Comparison of ENCODE assay signal across 8 mouse cellular contexts in genomic region chr7:141460391-141461113, GRCm38 (mm10). TPM values are rescaled to one million over a fixed set of nuclear protein-coding genes. Genes with fewer than 3 reads are reported as not detected.
DNase-seq lines count a peak whose midpoint lies in the region; ATAC-seq and TF ChIP-seq lines count a peak whose summit lies in the region.

Gene Cracr2b, plus strand, starts transcription at chr7:141461094.

- TF ChIP-seq CTCF in lung, adult 2 months (IDR thresholded peaks at IDR 0.05; ENCODE audit: insufficient read depth, low read length), result no peak

- peak; percentile 80 for DNase-seq in layer of hippocampus, adult 9-11 months
- no peak for DNase-seq in layer of hippocampus, postnatal 36 days
- DNase-seq in heart, postnatal 25 days (ENCODE audit: low spot score), result no peak
- DNase-seq in lung, adult 2 months, result peak; percentile 71
- no peak for DNase-seq in frontal cortex, postnatal 25 days (ENCODE audit: low spot score in 2 of 2)
- DNase-seq in B cell, adult 2 months, result no peak

- H3K4me2 ChIP-seq in embryonic facial prominence, embryonic 15.5 days (replicated peaks), result peak within 1 kb of the TSS; percentile 64
- H3K4me2 ChIP-seq in stomach, embryonic 15.5 days, result peak within 1 kb of the TSS; percentile 82

- intact Hi-C loops in heart, postnatal 25 days (cut with DNase I), result no loop called here

- 54% methylated on average over 15 of the region's 15 CpGs for WGBS in embryonic facial prominence, embryonic 15.5 days
- WGBS in lung, adult 2 months, result 33% methylated on average over 15 of the region's 15 CpGs
- 52% methylated on average over 15 of the region's 15 CpGs for WGBS in stomach, embryonic 15.5 days

- peak; percentile 76; the same call in 1 of the 2 replicates for TF ChIP-seq POLR2A in lung, adult 2 months (IDR thresholded peaks at IDR 0.05; ENCODE audit: borderline replicate concordance, extremely low read depth, low read depth, low read length)

- H3K9me3 ChIP-seq in embryonic facial prominence, embryonic 15.5 days (replicated peaks), result no peaks in the 10 kb centered on the region
- no peaks in the 10 kb centered on the region for H3K9me3 ChIP-seq in stomach, embryonic 15.5 days

- 0 out of 2 replicates have a peak within 1 kb of the TSS, but pooled peaks have one; percentile 26 for H3K9ac ChIP-seq in embryonic facial prominence, embryonic 15.5 days
- H3K9ac ChIP-seq in stomach, embryonic 15.5 days, result peak within 1 kb of the TSS; percentile 37

- peaks cover 31% of the 10 kb centered on the region for H3K4me1 ChIP-seq in embryonic facial prominence, embryonic 15.5 days
- peaks cover 34% of the 10 kb centered on the region for H3K4me1 ChIP-seq in lung, adult 2 months (ENCODE audit: control insufficient read depth, insufficient read depth, low read length)
- peaks cover 56% of the 10 kb centered on the region for H3K4me1 ChIP-seq in stomach, embryonic 15.5 days

- no peak for ATAC-seq in embryonic facial prominence, embryonic 15.5 days (ENCODE audit: insufficient number of reproducible peaks, low FRiP score, low TSS enrichment, low read depth)
- no peak for ATAC-seq in stomach, embryonic 15.5 days (ENCODE audit: insufficient read depth, low FRiP score, low read depth)

- 0 out of 2 replicates have a peak, but pooled peaks cover 7% of the 10 kb centered on the region for H3K36me3 ChIP-seq in embryonic facial prominence, embryonic 15.5 days
- H3K36me3 ChIP-seq in stomach, embryonic 15.5 days, result 0 out of 2 replicates have a peak, but pooled peaks cover 4% of the 10 kb centered on the region

- H3K27ac ChIP-seq in embryonic facial prominence, embryonic 15.5 days (replicated peaks), result no peak within 1 kb of the TSS
- peak within 1 kb of the TSS; percentile 33; the same call in 1 of the 2 replicates for H3K27ac ChIP-seq in stomach, embryonic 15.5 days

- peak within 1 kb of the TSS; percentile 39 for H3K4me3 ChIP-seq in embryonic facial prominence, embryonic 15.5 days (replicated peaks)
- peak within 1 kb of the TSS; percentile 85 for H3K4me3 ChIP-seq in lung, adult 2 months (replicated peaks; ENCODE audit: extremely low read depth, low read depth, low read length)
- H3K4me3 ChIP-seq in stomach, embryonic 15.5 days (replicated peaks), result peak within 1 kb of the TSS; percentile 46

- peaks cover 67% of the 10 kb centered on the region for H3K27me3 ChIP-seq in embryonic facial prominence, embryonic 15.5 days
- H3K27me3 ChIP-seq in stomach, embryonic 15.5 days (replicated peaks), result peaks cover 38% of the 10 kb centered on the region

RNA-seq across cellular contexts. Expression of gene Cracr2b, which starts in this region (rescaled TPM):
- 1 to 10 TPM; 3.9 to 6.0 TPM for total RNA-seq in layer of hippocampus, postnatal 36 days (2021)
- 21.6 and 26.9 TPM in 2 replicates for polyA plus RNA-seq in embryonic facial prominence, embryonic 15.5 days (2015; fragmentation: Nextera tagmentation; extraction: Ambion mirVana)
- total RNA-seq in heart, postnatal 25 days (2021), result 10 to 100 TPM; 19.7 to 23.1 TPM
- polyA plus RNA-seq in lung, adult 2 months (2012; rRNA removed), result 177 and 239 TPM in 2 replicates
- polyA plus RNA-seq in stomach, embryonic 15.5 days (2015; fragmentation: Nextera tagmentation; extraction: Ambion mirVana), result 27.5 and 32.8 TPM in 2 replicates

Comparison
In these comparisons a context has a peak if more than half of its experiments do, and no peak if none do; other contexts are left out.
1. DNase-seq: peak in layer of hippocampus, adult 9-11 months (single experiment) and lung, adult 2 months (single experiment); none in layer of hippocampus, postnatal 36 days (0 of 2), heart, postnatal 25 days (single experiment), frontal cortex, postnatal 25 days (0 of 2) and B cell, adult 2 months (0 of 2).
2. Peak in every context shown above with its lines, with median percentiles within 50 percentile points of each other: H3K4me3 ChIP-seq.